Mouse (Mus musculus): Measurements from ENCODE around the gene Elk1.
A peak's percentile ranks its signal among the peaks of the same experiment; 100 is the strongest.

The Elk1 gene

GRCm38 (mm10) chrX:20950191-20950880 is at the start of gene Elk1:
Gene Elk1, minus strand, starts transcription at chrX:20950608.
- peak; percentile 83 to 85 for DNase-seq (ENCODE audit: low spot score in 2 of 2)

GRCm38 (mm10) chrX:20980901-20981300 is 30.5 kb upstream of the Elk1 start:
- no peak for DNase-seq (ENCODE audit: low spot score in 2 of 2)

DNA sequence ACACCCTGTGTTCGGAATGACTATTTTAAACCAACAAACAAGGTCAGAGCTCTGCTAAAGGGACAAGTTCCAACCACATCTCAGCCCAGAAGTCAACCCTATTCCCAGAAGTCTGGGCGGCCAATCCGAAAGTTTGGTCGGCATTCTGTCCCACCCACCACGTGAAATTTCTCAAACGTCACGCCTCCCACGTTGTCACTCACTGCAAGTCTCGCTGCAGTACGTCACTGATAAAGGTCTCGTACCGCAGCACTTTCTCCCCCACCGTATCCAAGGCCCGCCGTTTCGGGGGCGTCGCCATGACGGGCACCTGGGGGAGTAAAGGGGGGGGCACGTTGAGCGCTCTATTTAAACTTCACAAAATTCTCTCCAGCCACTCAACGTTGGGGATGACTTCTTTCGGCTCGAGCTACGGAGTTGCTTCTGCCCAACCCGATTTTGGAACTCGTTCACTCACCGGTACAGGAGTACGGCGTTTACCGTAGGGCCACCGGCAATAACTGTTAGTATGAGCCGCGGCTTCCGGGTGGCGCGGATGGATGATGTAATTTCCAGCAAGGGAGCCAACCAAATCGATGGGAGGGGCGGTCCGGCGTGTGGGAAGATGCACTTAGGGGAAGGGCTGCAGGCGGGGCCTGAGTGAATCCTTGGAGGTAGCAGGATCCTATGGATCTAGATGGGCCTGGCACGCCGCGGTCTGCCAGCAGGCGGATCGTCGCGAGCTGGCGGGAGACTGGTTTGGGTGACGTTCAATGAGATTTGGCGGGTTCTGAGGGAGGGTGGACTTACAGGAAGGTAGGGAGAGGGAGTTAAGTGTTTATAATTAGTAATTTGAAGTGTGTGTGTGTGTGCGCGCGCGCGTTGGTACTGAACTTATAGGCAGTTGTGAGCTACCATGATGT is 11.3 kb upstream of the Elk1 start, which contains the start of gene Uxt:
Gene Uxt, minus strand, starts transcription at position 541 of the 902 bp plus-strand sequence.
- DNase-seq (ENCODE audit: low spot score in 2 of 2) = peak; percentile 82 to 86

DNA sequence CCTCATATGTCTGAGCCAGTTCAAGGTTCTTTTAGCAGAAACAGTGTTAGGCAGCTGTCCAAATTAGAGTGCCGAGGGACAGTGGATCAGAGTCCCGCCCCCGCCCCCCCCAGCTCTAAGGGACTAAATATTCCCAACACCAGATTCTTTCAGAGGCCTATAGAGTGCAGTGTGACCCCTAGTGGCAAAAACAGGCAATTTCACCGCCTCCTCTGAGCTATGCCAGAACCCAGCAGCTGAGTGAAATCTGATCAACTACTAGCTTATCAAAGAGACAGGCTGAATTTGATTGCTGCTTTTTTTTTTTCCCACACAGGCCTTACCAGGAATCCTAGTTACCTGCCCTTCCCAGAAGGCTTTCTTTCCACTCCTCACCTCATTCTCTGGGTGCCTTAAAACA is 4.4 kb downstream of the Elk1 start:
- peak in 1 of 2 experiments; percentile 6 for DNase-seq (ENCODE audit: low spot score in 2 of 2)

DNA sequence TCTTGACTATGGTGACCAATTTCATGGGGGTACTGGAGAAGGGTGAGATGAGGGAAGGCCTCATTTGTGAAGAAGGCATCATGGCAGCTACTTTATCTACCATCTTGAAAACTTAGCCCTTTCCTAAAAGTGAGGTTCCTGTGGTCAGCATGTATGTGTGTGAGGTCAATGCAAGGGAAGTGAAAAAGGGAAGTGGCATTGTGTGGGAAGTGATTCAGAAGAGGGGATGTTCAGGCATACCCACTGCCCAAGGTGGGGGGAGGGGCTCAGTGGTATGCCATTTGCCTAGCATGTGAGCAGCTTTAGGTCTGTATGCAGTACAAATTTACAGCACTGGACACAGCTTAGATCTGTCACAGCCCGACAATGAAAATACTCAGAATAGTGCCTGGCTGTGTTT is 18.4 kb downstream of the Elk1 start:
- DNase-seq (ENCODE audit: low spot score in 2 of 2) = peak; percentile 70 to 76

DNA sequence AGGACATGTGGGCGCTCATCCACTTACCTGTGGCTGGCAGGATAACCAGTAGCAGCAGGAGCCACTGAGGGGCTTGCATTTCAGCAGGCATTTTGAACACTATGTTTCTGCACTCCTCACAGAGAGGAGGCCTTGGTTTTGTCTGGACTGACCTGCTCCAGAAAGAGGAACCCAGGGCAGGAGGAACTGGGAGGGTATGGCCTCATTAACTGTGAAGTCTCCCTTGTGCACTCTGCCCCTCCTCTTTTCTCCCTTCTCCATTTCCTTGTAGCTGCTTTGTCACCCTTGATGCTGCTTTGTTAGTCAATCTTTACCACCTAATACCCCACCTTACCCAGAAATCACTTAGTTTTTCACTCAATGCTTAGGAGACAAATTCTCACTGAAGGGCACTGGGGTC is 19.0 kb downstream of the Elk1 start, which contains the start of gene Cfp:
Gene Cfp, minus strand, starts transcription at position 192 of the 400 bp plus-strand sequence.
- peak; percentile 24 to 44 for DNase-seq (ENCODE audit: low spot score in 2 of 2)

DNA sequence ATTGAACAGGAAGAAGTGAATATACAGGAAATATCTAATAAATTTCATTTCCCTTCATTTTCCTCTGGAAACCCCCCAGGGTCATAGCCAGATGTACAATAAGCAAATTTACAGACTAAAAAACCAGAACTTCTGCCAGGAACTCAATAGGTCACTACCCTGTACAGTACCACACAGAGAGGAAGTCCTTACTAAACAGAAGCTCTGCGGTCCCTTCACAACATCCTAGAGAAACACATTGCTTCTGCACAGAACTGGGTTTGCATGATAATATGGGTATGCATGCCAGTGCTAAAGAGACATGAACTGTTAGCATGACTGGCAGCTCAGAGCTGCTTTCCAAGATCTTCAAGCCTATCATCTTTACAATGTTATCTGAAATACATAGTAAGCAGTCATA is 20.5 kb downstream of the Elk1 start:
- peak; percentile 11 to 34 for DNase-seq (ENCODE audit: low spot score in 2 of 2)

DNA sequence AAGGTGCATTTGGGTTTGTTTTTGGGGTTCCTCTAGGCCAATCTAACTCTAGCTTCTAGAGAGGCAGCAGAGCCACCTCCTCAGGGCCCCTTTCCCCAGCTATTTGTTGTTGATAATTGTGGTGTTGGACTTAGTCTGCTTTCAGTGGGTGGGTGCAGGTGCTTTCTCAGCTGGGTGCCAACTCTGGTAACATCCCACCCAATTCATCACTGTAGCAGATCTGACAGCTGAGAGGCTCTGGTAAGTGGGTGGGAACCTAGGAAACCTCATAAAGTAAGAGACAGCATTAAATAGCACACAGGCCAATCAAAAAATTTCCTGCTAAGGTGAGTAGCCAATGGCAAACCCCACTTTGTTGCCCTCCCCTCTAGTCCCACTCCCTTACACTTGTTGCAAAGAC is 25.4 kb downstream of the Elk1 start:
- DNase-seq (ENCODE audit: low spot score in 2 of 2) = no peak

GRCm38 (mm10) chrX:20923506-20923905 is 26.9 kb downstream of the Elk1 start:
- DNase-seq (ENCODE audit: low spot score in 2 of 2) = no peak

DNA sequence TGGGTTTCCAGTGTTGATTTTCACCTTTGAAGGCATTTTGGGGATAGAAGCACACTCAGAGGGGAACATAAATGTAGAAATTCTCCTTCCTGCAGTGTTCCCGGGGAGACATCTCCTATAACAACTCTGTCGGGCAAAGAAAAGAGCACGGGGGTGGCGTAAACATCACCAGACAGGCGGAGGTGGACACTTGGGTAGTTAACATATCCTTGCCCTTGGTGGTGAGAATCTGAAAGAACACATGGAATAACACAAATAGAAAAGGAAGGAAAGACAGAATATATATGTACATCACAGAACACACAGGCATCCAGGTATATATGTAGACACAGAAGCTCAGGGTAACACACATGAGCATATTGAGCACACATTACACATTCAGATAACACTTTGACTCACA is 29.0 kb downstream of the Elk1 start:
- DNase-seq (ENCODE audit: low spot score in 2 of 2) = no peak

- peak; percentile 69 to 71 for DNase-seq (ENCODE audit: low spot score in 2 of 2)
Observed at GRCm38 (mm10) chrX:20920844-20921364, 29.5 kb downstream of the Elk1 start, which contains the start of gene Syn1. Gene Syn1, minus strand, starts transcription at chrX:20921004.

GRCm38 (mm10) chrX:20920249-20920843 is 30.1 kb downstream of the Elk1 start:
- peak in 1 of 2 experiments; percentile 10 for DNase-seq (ENCODE audit: low spot score in 2 of 2)

GRCm38 (mm10) chrX:20915075-20915474 is 35.3 kb downstream of the Elk1 start:
- DNase-seq (ENCODE audit: low spot score in 2 of 2) = no peak

- DNase-seq (ENCODE audit: low spot score in 2 of 2) = no peak
Observed at GRCm38 (mm10) chrX:20913726-20914125, 36.7 kb downstream of the Elk1 start.

DNA sequence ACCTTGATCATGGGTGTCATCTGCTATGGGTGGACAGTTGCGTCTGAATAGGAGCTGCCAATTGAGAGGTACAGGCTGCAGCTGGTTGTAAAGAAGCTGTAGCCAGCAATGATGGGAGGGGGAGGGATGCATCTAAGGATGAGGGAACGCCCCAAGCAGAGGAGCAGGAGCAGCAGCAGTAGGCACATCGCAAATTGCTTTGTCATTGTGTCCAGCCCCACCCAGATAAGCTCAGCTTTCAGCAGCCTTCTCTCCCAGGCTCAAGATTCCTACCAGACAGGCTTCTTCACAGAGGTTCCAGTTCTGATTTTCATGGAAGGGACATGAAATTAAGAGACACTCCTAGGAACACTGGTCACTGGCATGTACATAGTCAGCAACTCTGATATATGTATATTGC is 40.3 kb downstream of the Elk1 start:
- DNase-seq (ENCODE audit: low spot score in 2 of 2) = no peak
